Mouse (Mus musculus) T-helper 1 cell (primary cell): Measurements from ENCODE around the gene 5031410I06Rik.
"Not testable (repeated sequence)": the region's sequence is repeated elsewhere in the genome, so short reads cannot be mapped to it uniquely, and the experiment has no call there.

ENCODE experiments used
- in situ Hi-C: fragments of 300-600 bp; cut with MboI, MseI; formaldehyde crosslinking; loops from one replicate; pipeline ENCODE4 v1.15.1; 2025; ENCODE audit warnings: high pct_unique_total_duplicates

5031410I06Rik gene

DNA sequence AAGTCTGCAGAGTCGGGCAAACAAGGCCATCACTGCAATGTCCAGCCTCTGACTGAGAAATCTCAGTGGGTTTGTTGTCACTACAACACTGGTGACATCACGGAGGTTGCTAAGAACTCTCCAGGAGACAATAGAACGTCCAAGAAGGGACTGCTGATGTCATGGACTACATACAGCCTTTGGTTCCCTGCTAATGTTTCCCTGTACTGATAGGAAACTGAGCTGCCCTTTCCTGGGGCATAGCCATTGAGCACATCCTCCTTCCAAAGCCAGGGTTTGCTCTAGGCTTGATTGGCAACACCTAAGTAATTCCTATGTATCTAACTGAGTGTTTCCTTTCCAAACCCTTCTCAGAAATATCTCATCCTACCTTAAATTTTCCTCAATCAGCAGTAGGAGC is at the start of gene 5031410I06Rik:
Gene 5031410I06Rik (minus strand): TSS at position 101 of the 400 bp plus-strand sequence.
- in situ Hi-C loops, result not testable (repeated sequence)

DNA sequence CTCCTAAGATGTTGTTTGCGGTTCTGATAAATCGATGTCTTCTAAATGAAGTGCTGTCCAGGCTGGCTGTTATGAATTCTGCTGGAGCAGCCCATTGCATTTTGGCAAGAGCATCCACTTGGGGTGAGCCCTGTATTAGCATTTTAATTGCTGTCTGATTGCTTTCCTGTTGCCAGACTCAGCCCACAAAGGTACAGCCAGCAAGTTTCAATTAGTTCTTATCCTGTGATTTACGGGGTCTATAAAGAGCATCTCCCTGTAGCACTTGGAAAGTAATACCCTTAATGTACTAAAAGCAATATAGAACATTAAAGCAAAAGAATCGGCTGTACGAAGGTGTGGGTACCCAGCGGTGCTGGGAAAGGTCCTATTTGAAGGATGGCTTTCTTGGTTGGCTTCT is 37.7 kb upstream of the 5031410I06Rik start:
- in situ Hi-C loops, result no loop called here

GRCm38 (mm10) chr5:26121321-26121720 is 16.2 kb upstream of the 5031410I06Rik start, which contains the start of gene Gm10220:
Gm10220 (minus strand) TSS chr5:26121421.
- in situ Hi-C loops, result not testable (repeated sequence)

- in situ Hi-C loops, result loop anchor here (5.0 kb wide), 1 partner anchor 52 kb away; the partner anchor contains the start of gene Speer4a
These were observed 16.0 kb downstream of the 5031410I06Rik start, which contains the start of gene Gm10471 for GRCm38 (mm10) chr5:26089191-26089590. Gm10471 (minus strand) TSS chr5:26089291.

DNA sequence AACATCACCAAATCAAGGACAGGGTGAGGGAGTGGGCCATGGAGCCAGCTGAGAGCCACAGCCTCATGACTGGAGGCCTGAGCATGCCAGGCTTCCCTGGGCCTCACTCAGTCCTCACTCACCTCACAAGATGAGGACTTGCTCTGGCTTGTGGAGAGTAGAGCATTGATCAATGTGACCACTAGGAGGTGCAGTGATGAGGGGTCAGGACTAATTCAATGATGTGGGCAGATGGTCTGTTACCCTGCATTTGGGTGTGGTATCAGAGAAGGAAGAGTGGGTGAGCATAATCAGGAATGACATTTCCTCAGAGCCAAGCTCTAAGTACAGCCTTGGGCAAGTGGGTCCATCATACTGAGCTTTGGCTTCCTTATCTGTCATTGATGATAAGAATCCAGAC is 26.1 kb downstream of the 5031410I06Rik start:
- in situ Hi-C loops, result loop anchor here (5.0 kb wide), 1 partner anchor 48 kb away; no protein-coding TSS in a partner anchor

- in situ Hi-C loops, result no loop called here
These were observed 34.4 kb downstream of the 5031410I06Rik start for GRCm38 (mm10) chr5:26070716-26071115.

DNA sequence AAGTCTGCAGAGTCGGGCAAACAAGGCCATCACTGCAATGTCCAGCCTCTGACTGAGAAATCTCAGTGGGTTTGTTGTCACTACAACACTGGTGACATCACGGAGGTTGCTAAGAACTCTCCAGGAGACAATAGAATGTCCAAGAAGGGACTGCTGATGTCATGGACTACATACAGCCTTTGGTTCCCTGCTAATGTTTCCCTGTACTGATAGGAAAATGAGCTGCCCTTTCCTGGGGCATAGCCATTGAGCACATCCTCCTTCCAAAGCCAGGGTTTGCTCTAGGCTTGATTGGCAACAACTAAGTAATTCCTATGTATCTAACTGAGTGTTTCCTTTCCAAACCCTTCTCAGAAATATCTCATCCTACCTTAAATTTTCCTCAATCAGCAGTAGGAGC is 46.7 kb downstream of the 5031410I06Rik start, which contains the start of gene Gm7347:
Gene Gm7347 (minus strand): TSS at position 101 of the 400 bp plus-strand sequence.
- in situ Hi-C loops, result not testable (repeated sequence)
